Mouse (Mus musculus): Measurements from ENCODE around the gene Stpg1.

Stpg1 gene

GRCm38 (mm10) chr4:135514925-135515324 is 20.3 kb downstream of the Stpg1 start:
- DNase-seq, result no peak

GRCm38 (mm10) chr4:135516351-135517316 is 22.0 kb downstream of the Stpg1 start:
- peak; percentile 67 for DNase-seq

GRCm38 (mm10) chr4:135518135-135518534 is 23.5 kb downstream of the Stpg1 start:
- DNase-seq, result no peak

- DNase-seq, result no peak
Measured at GRCm38 (mm10) chr4:135520421-135520820, 25.8 kb downstream of the Stpg1 start.

GRCm38 (mm10) chr4:135523939-135524338 is 29.3 kb downstream of the Stpg1 start:
- no peak for DNase-seq

GRCm38 (mm10) chr4:135525057-135525456 is 30.5 kb downstream of the Stpg1 start:
- no peak for DNase-seq

- no peak for DNase-seq
Measured at GRCm38 (mm10) chr4:135526039-135526710, 31.6 kb downstream of the Stpg1 start.

- no peak for DNase-seq
Measured at GRCm38 (mm10) chr4:135530270-135530669, 35.7 kb downstream of the Stpg1 start.

- no peak for DNase-seq
Measured at GRCm38 (mm10) chr4:135531236-135531635, 36.6 kb downstream of the Stpg1 start.

GRCm38 (mm10) chr4:135531771-135532613 is 37.4 kb downstream of the Stpg1 start:
- no peak for DNase-seq

- DNase-seq, result no peak
Measured at GRCm38 (mm10) chr4:135533001-135533400, 38.4 kb downstream of the Stpg1 start.

GRCm38 (mm10) chr4:135535021-135535420 is 40.4 kb downstream of the Stpg1 start:
- no peak for DNase-seq

GRCm38 (mm10) chr4:135539056-135539455 is 44.5 kb downstream of the Stpg1 start:
- DNase-seq, result no peak

GRCm38 (mm10) chr4:135540057-135540456 is 45.5 kb downstream of the Stpg1 start:
- no peak for DNase-seq

GRCm38 (mm10) chr4:135544284-135544683 is 49.7 kb downstream of the Stpg1 start:
- DNase-seq, result no peak

GRCm38 (mm10) chr4:135545080-135545511 is 50.5 kb downstream of the Stpg1 start:
- peak; percentile 11 for DNase-seq

GRCm38 (mm10) chr4:135546008-135546407 is 51.4 kb downstream of the Stpg1 start:
- DNase-seq, result no peak

GRCm38 (mm10) chr4:135546793-135547192 is 52.2 kb downstream of the Stpg1 start:
- no peak for DNase-seq

- no peak for DNase-seq
Measured at GRCm38 (mm10) chr4:135547551-135547950, 53.0 kb downstream of the Stpg1 start.

GRCm38 (mm10) chr4:135548108-135548507 is 53.5 kb downstream of the Stpg1 start:
- DNase-seq, result no peak

GRCm38 (mm10) chr4:135548521-135549077 is 54.0 kb downstream of the Stpg1 start:
- no peak for DNase-seq

- DNase-seq, result no peak
Measured at GRCm38 (mm10) chr4:135549323-135549722, 54.7 kb downstream of the Stpg1 start.

- DNase-seq, result no peak
Measured at GRCm38 (mm10) chr4:135563794-135564193, 69.2 kb downstream of the Stpg1 start.
